ENCODE assay signal across 9 mouse cellular contexts in the genomic region with DNA sequence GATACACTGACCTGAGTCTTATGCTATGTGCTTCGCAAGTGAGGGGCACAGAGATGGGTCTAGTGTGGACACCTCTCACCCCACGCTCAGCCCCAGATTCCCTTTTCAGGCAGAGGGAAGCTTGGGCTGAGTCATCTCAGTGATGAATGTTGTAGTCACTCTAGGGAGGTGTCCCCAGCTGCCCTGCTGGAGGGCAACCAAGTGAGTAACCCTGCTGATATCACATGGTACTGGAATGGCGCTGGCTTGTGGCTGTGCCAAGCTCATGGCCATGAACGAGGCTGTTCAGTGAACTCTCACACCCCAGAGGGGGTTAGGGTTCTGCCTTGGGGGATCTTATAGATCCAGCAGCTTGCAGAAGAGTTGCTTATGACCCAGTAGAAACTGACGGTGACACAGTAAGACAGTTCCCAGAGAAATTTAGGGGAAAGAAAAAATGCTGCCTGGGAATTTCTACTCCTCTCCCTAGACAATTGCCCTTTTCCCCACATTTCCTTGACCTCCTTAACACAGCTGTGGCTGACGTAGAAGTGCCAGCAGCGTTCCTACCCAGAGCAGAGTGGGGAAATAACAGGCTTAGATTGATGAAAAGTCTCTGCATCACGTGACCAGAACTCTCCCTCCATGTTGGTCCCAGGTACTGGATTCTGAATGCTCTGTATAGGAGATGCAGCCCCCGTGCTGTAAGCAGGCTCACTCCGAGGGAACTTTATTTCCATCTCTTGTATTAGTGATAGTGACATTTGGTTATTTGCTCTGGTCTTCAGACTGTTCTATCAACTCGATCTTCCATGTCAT.
A peak's percentile ranks its signal among the peaks of the same experiment; 100 is the strongest.
DNase-seq lines count a peak whose midpoint lies in the region; TF ChIP-seq lines count a peak whose summit lies in the region.
"Had no signal": no experiment of that assay in that cellular context is flagged by ENCODE, and none has a peak within 500 bp of the region (broad histone marks: within the 10 kb centered on the region; RNA-seq: fewer than 3 reads in every experiment).

No protein-coding gene starts in this region.

- H3K27me3 ChIP-seq in splenic B cell, adult 2 months (ENCODE audit: control insufficient read depth, insufficient read depth, low read length, poor library complexity, severe bottlenecking), result no peaks in the 10 kb centered on the region

- intact Hi-C loops in left cerebral cortex, adult 2 months (cut with DNase I), result no loop called here
- intact Hi-C loops in left cerebral cortex, postnatal 14 days (cut with DNase I), result no loop called here
- intact Hi-C loops in heart, postnatal 10 days (cut with DNase I), result no loop called here

- no peak overlapping the region for H3K27ac ChIP-seq in left cerebral cortex, adult 2 months
- H3K27ac ChIP-seq: liver, embryonic 14.5 days had no signal

- no peaks in the 10 kb centered on the region for H3K36me3 ChIP-seq in splenic B cell, adult 2 months (ENCODE audit: control insufficient read depth, insufficient read depth, low read length, poor library complexity, severe bottlenecking)

- H3K4me3 ChIP-seq in left cerebral cortex, adult 2 months, result no peak overlapping the region

- DNase-seq in left cerebral cortex, adult 2 months (ENCODE audit: extremely low spot score in 1 of 2, low spot score in 2 of 2), result peak; percentile 7 to 10
- no peak for DNase-seq in left cerebral cortex, postnatal 14 days (ENCODE audit: low spot score in 2 of 2)
- DNase-seq in adrenal gland, postnatal 14 days, result peak; percentile 92
- peak; percentile 84 to 88 for DNase-seq in heart, postnatal 10 days
- peak; percentile 18 for DNase-seq in splenic B cell, adult 2 months (ENCODE audit: low read depth, low spot score)
- DNase-seq in thymus, postnatal 25 days, result no peak
- no peak for DNase-seq in frontal cortex, postnatal 14 days (ENCODE audit: low spot score in 2 of 2)
- DNase-seq in spleen, adult 18-20 months, result no peak

- TF ChIP-seq CTCF in left cerebral cortex, adult 2 months (IDR thresholded peaks at IDR 0.05), result no peak

Comparison
In these comparisons a context has a peak if more than half of its experiments do, and no peak if none do; other contexts are left out.
1. DNase-seq: peak in left cerebral cortex, adult 2 months (2 of 2), adrenal gland, postnatal 14 days (single experiment), heart, postnatal 10 days (2 of 2) and splenic B cell, adult 2 months (single experiment); none in left cerebral cortex, postnatal 14 days (0 of 2), thymus, postnatal 25 days (single experiment), frontal cortex, postnatal 14 days (0 of 2) and spleen, adult 18-20 months (0 of 2).